Mouse (Mus musculus) heart, postnatal 10 days (tissue): ENCODE measurements at regions not wholly inside any gene's neighbourhood (a gene's known extent, or its start where the extent isn't known, plus 50 kb on each side); places are given as distances from the start of the nearest gene placed in this dataset.
A peak's percentile ranks its signal among the peaks of the same experiment; 100 is the strongest.

ENCODE experiments used
- DNase-seq, 2 experiments: peaks; one replicate each; pipeline ENCODE4 v3.0.0; 2021
- intact Hi-C: fragments of 180-260 bp; cut with DNase I; formaldehyde crosslinking; loops from one replicate; pipeline ENCODE4 v1.15.1; 2025

DNA sequence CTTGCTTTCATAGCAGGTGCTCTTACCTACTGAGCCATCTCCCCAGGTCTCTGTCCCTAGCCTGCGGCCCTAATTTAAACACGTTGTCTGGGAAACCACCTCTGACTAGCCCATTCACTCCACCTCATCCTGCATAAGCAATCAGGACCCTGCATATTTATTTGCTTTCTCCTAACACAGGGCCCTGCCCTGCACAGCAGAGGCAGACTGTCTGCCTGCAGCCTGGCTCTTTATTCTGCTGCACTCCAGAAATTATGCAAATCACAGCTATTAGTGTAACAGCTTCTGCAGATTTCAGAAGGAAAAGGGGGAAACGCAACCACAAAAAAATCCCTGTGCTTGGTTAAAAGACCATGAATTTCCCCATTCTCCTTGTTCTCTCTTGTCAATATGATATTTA lies 505.9 kb upstream of the Vstm2b start:
- DNase-seq: no peak
- intact Hi-C loops: no loop called here

DNA sequence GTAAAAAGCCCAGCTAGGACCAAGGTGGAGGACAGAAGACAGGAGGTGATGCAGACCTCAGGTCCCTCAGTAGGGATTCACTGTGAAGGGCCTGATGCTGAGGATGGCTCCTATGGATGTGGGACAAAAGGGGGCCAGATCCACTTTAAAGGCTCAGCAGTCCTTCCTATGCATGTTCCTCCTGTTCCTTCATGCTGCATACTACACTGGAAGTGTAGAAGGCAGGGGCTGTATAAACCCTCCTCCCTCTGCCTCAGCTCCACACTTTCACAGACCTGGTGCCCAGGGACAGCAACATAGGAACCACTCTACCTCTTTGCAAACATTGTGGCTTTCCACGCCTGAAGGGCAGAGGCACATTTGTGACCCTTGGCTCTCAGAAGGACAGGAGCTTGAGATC lies 505.4 kb upstream of the Vstm2b start:
- DNase-seq: no peak
- intact Hi-C loops: no loop called here

DNA sequence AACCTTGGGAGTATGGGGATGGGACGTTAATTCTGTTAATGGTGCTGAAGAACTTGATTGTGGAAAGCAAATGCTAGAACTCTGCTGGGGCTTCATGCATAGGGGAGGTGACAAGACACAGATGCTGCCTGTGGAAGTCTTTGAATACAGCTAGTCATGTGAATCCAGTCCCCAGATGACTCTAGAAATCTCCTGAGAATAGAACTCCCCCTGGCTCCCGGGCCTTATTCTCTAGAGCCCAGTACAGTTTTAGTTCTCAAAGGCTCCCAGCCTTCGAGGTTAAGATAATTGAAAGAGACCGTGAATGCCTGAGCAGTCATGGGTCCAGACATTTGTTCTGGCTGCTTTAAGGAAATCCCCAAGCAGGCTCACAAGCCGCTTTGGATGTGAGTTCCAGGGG lies 499.9 kb upstream of the Vstm2b start:
- intact Hi-C loops: no loop called here
- no peak for DNase-seq

DNA sequence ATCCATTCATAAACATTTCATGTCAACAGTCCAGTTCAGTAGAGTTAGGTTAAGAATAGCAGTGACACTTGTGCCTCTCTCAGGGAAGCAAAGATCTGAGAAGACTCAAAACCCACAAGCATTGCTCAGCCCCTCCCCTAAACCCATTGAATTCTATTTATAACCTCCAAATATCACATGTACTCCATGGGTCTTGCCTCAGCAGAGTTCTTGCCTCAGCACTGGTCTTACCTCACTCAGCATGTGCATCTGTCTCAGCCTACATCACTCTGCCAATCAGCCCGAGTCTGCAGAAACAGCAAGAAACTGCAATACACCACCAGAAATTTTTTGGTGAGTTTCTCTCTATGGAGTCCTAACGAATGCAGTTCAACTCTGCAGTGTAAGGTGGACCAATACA lies 478.8 kb upstream of the Vstm2b start:
- intact Hi-C loops: no loop called here
- no peak for DNase-seq

DNA sequence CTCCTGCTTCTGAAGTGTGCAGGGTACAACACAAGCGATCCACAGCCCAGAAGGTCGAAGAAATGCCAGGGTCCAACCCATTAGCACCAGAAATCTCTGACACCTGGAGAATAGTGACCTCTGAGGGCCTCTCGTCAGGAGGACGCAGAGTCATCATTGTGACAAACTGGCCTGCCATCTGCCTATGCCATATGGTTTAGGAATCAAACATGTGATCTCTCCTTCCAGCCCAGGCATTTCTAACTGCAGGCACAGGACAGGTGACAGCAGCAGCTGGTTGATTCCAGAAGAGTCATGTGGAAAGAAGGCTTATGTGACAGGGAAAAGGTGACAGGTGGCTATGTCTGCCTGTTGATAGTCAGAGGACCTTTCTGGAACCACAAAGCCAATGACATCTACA lies 476.0 kb upstream of the Vstm2b start:
- DNase-seq: no peak
- intact Hi-C loops: no loop called here

DNA sequence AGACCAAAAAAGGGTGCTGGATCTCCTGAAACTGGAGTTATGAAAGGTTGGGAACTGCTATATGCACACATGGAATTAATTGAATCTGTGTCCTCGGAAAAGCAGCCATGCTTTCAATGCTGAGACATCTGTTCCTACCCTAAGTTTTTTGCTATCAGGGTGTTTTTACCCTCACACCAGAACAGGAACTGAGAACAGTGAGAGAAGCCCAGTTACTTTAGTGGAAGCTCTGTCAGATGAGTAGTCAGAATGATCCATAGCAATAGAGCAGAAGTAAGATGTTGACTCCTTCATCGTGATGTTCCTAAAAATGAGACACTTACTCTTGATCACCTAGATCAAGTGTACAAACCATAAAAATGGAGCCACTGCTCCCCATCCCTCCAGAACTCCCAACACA lies 468.7 kb upstream of the Vstm2b start:
- no peak for DNase-seq
- intact Hi-C loops: no loop called here

DNA sequence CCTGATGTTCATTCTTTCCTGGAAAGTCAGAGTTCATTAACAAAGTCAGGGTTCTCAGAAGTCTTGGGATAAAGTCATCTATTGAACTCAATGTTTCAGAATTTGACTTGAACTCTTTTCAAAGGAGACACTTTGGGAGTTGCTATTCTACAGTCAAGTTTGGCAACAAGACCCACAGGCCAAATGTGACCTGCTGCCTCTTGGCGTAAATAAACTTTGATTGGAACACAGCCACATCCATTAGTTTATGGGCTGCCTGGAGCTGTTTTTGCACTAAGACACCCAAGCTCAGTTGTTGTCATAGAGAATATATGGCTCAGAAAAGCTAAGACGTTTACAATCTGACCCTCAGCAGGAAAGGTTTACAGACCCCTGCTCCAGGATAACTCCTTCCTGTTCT lies 464.2 kb upstream of the Vstm2b start:
- intact Hi-C loops: no loop called here
- DNase-seq: peak; percentile 40 to 43

DNA sequence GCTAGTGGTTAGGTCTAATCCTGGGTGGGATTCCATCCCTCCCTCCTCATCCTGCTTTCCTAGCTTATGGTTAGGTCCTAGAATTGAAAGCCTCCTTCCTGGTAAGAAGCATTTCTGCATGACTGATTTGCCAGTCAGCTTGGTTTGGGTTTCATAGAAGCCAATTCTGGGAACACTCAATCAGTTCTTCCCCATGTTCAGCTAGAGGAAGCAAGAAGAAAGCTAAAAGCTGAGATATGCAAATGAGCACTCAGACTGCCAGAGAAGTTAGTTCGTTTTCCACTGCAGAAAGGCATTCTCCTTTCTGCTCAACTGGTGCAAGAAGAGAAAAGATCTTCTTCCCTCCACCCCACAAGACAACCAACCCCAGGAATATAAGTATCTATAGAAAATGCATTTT lies 457.0 kb upstream of the Vstm2b start:
- intact Hi-C loops: no loop called here
- no peak for DNase-seq

DNA sequence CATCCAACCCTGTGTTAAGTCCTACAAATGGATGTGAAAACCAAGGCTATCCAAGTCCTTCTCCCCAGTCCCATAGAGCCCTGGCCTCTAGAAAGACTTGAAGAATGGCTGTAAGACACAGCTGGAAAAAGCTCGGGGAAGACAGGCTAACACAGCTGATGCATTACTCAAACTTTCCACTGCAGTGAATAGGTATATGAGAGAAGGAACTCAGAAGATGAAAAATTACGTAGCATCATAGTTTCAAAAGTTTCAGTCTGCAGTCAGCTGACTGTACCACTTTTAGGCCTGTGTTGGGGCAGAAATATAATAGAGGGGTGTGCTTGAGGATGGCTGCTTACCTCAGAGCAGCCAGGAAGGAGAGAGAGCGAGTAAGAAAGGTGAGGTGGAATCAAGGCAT lies 456.3 kb upstream of the Vstm2b start:
- no peak for DNase-seq
- intact Hi-C loops: no loop called here

DNA sequence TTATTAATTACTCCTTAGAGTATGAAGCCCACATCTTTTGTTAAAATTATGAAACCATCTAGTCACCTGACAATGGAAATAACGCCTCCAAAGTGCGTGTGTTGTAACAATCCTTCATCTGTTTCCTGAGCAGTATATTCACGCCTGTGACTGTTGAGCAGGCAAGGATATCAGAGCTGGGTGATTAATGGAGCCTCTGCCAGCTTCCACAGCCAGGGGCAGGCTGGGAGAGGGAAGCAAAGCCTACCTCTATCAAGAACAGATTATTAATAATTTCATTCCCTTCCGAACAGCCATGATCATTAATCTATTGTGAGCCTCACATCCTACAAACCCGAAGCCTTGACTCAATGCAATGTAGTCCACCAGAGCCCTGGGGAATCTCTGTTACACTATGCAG lies 431.7 kb upstream of the Vstm2b start:
- no peak for DNase-seq
- intact Hi-C loops: no loop called here

DNA sequence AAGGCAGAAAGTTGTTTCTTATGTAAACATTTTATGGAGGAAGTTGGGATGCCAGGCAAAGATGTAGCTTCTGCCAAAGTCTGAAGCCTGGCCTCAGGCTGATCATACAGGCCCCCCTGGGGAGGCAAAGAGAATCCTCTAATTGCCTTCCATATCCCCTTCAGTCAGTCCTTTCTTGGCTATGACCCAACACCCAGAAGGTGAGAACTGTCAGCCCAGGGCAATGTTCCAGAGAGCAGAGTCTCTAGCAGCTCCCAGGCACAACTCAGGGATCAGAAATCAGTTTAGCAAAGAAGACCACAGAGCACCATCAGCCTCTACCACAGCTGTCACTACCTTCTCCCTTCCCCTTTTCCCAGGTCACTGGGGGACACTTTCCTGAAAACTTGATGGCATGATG lies 410.9 kb upstream of the Vstm2b start:
- DNase-seq: no peak

DNA sequence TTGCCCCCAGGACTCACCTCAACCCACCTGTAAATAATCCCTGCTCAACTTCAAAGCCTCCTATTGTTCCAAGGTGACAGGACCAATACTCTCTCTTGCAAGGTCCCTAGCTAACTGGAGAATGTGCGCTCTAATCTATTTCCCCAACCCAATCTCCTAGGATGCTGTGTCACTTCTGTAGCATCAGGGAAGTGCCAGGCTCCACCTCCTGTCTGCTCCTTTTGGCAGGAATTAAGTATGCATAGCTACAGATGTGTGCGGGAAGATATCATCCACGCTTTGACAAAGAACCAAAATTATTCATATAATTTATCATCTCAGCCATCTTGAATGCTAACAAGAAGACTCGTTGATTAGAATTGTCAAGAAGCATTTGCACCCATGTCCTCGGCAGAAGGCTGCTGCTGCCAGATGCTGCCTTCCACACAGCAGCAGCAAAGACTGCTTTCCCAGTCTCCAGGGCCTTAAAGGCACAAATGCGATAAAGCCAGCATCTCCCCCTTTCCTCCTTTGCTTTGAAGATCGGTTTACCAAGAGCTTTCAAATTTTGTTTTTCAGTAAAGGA lies 375.3 kb upstream of the Vstm2b start:
- intact Hi-C loops: no loop called here
- DNase-seq: no peak

More for the DNA sequence above, 410.9 kb upstream of the Vstm2b start:
- intact Hi-C loops: no loop called here

DNA sequence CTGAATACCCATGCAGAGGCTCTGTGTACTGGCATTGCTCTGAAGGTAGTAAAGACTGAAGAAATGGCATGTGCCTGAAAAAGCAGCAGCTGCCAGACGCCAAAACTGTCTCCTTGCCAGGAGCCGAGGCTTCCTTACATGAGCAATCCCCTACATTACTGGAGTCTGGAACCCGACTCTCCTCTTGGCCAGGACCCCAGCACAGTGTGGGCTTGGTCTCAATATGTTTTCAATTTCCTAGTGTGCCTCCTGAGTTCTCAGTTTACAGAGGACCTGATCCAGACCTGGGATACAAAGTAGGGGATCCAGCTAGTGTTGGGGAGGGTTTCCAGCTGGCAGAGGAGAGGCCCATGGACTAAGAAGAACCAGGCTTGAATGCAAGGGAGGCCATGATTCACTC lies 361.5 kb upstream of the Vstm2b start:
- DNase-seq: no peak
- intact Hi-C loops: no loop called here

DNA sequence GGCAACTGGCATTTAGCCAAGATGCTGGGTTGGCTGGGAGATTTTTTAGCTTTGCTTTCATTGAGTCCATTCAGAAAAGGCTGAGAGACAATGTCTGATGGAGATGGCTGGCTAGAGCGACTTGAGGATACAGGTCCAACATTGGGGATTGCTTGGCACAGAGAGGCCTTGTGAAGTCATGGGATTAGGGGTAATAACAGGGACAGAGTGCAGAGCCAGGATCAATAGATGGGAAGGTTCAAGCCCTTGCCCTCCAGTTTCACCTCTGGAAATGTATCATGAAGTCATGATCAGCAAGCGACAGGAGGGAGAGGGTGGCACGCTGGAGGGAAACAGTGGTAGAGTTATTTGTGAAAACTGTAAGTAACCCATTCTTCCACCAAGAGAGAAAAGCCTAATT lies 360.5 kb upstream of the Vstm2b start:
- DNase-seq: no peak
- intact Hi-C loops: no loop called here

DNA sequence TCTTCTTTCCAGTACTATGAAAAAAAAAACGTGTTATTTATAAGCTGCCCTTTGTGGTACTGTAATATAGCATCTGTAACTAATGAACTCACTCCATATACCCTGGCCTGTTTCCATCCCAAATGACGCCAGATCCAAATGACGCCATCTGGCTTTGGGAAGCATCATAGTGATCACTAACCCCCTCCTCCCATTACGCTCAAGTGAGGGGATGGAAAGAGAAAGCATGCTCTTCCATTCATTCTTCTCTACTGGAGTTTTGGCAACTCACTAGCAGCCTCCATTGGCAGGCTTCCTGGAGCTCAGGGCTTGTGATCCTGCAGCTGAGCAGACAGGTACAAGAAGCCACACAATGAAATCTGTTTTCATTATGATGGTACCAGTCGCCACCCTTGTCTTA lies 358.3 kb upstream of the Vstm2b start:
- intact Hi-C loops: no loop called here
- no peak for DNase-seq

DNA sequence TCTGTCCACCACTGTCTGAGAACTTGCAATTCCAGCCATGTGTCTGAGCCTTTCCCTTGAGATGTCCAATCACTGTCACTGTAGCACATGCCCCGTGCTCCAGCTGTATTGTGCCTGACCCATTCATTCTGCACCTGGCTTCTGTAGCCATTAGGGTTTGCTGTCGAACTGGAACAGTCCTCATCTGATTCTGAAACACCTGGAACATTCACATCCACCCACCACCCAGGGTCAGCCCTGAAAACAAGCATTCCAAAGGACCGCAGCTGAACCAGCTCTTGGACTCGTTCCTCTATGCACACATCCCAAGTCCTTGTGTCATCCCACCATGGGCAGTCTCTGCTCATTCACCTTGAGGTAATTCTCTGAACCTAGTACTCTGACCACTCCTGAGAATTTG lies 356.8 kb upstream of the Vstm2b start:
- DNase-seq: no peak
- intact Hi-C loops: no loop called here

DNA sequence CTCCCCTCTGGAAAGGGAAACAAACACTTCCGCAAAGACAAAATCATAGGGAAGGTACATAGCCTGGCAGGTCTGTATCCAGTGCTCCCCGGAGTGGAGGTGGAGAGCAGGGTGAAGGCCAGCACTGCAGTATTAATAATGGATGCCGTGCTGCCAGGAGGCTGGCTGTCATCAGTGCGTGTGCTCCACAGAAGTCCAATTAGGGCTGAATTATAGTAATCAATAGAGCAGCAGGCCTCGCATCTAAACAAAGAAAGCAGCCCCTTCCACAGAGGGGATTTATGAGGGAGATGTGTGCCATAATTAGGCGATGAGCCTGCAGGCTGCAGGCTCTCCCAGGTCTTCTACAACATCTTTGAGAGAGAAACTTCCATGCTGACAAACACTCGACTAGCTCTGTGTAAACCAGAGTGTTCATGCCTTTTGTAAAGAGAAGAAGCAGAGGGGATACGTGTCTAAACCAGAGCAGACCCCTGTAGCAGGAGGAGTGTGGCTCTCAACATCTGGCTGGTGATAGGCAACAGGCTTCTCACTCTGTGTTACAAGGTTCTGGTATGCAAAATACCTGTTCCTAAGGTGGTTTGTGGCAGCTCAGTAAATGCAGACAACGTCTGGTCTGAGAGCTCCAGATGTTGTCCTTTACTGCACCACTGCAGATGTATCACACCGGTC lies 334.5 kb upstream of the Vstm2b start:
- no peak for DNase-seq
- intact Hi-C loops: no loop called here

DNA sequence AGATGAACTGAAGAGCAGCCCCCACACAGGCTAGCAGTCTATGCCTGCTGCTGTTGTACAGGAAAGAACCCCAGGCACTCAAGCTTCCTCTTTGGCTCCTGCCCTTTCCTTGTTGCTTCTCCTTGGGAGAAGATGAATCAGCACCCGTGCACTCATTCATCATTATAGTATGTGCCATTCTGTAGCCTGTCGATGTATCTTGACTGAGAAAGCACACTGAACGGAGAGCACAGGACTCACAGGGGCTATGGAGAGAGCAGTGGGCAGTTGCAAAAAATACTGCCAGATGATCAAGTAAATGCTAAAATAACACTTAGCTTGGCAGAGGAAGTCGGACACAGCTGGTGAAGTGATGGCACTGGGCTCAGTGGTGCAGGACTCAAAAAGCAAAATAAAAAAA lies 322.2 kb upstream of the Vstm2b start:
- intact Hi-C loops: no loop called here
- no peak for DNase-seq

DNA sequence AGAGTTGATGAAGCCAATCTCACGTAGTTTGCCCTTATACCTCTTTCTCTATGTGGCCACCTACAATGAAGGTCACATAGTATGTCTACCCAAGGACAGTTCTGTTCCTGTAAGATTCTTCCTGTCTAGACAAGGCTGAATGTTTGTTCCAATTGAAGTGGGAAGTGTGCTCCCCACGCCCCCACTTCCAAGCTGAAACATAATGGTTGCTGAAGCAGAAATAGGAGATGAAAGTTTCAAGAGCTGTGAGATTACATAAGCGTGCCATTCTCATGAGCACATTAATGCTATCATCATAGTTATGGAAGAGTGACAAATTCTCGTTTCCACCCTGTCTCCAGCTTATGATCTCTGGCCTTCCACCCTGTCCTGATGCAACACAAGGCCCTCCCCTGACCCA lies 320.8 kb upstream of the Vstm2b start:
- intact Hi-C loops: no loop called here
- DNase-seq: no peak

DNA sequence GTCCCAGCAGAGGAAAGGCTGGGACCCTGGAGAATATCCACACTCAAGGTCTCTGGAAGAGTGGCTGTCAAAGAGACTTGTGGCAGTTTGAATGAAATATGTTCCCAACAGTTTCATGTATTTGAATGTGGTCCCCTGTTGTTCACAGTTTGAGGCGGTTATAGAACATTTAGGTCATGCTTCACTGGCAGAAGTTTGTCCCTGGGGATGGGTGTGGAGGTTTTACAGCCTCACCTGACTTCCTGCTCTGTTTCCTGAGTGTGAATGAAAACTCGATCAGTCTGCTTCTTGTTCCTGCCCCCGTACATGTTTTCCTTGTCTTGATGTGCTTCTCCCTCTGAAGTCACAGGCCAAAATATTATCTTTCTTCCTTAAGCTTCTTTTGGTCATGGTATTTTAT lies 277.4 kb upstream of the Vstm2b start:
- intact Hi-C loops: no loop called here
- DNase-seq: no peak

DNA sequence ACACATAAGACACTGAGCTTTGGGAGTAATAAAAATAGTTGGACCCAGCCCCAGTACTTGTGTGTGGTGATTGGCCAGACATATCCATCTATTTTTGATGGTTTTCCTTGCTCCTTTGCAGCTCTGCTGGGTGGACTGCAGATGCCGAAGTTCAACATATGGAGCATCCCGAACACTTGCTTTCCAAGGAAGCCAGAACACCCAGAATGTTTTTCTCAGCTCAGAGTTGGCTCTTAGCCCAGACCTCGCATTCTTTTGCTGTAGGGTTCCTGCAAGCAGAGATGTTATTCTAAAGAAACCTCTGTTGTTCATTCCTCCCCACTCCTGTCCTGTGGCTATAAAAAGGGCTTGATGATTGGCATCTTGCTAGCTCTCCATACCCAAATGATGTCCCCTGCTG lies 275.3 kb upstream of the Vstm2b start:
- intact Hi-C loops: no loop called here
- peak; percentile 1 to 12 for DNase-seq

DNA sequence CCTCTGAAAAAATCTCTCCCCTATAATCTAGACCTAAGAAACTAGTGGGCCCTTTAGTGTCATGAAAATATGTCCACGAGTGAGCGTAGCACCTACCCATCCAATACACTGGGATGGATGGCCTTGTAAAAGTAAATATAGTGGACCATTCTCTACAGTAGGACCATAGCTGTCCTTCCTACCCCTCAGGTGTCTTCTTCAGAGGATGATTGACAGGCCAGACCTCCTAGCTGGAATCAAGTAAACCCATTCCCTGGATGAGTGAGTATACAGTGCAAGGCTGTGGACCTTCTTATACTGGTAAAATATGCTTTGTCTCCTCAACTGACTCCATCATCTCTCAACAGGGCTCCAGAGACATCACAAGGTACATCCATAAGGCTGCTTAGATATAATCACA lies 274.8 kb upstream of the Vstm2b start:
- intact Hi-C loops: no loop called here
- DNase-seq: no peak

DNA sequence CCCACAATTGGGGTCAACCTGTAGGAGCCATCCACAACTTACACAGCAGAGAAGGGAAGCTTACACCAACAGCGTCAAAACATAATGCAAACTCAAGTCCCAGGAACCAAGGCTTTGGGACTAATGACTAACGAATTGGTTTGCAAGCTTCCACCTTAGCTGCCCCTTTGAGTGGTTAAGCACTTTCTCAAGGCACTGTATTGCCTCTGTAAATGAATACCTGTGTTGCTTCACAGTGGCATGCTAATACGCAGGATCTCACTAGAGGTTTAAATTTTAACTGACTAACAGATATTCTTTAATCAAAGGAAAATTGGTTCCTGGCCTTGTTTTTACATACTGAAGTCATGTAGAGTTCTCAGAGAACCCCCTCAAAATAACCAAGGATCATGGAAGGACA lies 261.8 kb upstream of the Vstm2b start:
- no peak for DNase-seq
- intact Hi-C loops: no loop called here
